Mouse (Mus musculus) intestine, embryonic 16.5 days (tissue): ENCODE measurements around the gene Ugcg. TPM values are rescaled to one million over a fixed set of nuclear protein-coding genes. Genes with fewer than 3 reads are reported as not detected.
A peak's percentile ranks its signal among the peaks of the same experiment; 100 is the strongest.

ENCODE experiments used
- ATAC-seq: fragments of 200-750 bp; cut with Nextera tagmentation; 2 replicates; pipeline ENCODE4 v1.8.0; 2017; ENCODE audit warnings: moderate TSS enrichment, moderate library complexity
- H3K27ac ChIP-seq: fragments of 300-500 bp; sonication (generic); 2 replicates; pipeline ENCODE4 v1.5.1; 2014; ENCODE audit warnings: mild to moderate bottlenecking, low read length
- H3K27me3 ChIP-seq: fragments of 300-500 bp; sonication (generic); replicated peaks from 2 replicates; pipeline ENCODE4 v1.6.1; 2014; ENCODE audit warnings: low read length, control low read depth, mixed read lengths; ENCODE audit not compliant: control insufficient read depth, insufficient read depth
- H3K36me3 ChIP-seq: fragments of 300-500 bp; sonication (generic); 2 replicates; pipeline ENCODE4 v1.6.1; 2014; ENCODE audit warnings: low read length, control low read depth; ENCODE audit not compliant: control insufficient read depth, insufficient read depth
- H3K4me1 ChIP-seq: fragments of 300-500 bp; sonication (generic); 2 replicates; pipeline ENCODE4 v1.6.1; 2014; ENCODE audit warnings: low read length, control low read depth, mixed read lengths; ENCODE audit not compliant: control insufficient read depth, insufficient read depth
- H3K4me2 ChIP-seq: fragments of 300-500 bp; sonication (generic); 2 replicates; pipeline ENCODE4 v1.6.1; 2014; ENCODE audit warnings: low read depth, low read length, control low read depth
- H3K4me3 ChIP-seq: fragments of 300-500 bp; sonication (generic); 2 replicates; pipeline ENCODE4 v1.5.1; 2014; ENCODE audit warnings: mild to moderate bottlenecking, low read length
- H3K9ac ChIP-seq: fragments of 300-500 bp; sonication (generic); 2 replicates; pipeline ENCODE4 v1.6.1; 2014; ENCODE audit warnings: low read depth, low read length
- H3K9me3 ChIP-seq: fragments of 300-500 bp; sonication (generic); 2 replicates; pipeline ENCODE4 v1.6.1; 2016; ENCODE audit warnings: low read length, control low read depth; ENCODE audit not compliant: control insufficient read depth
- WGBS: fragments of 180-500 bp; shearing (Covaris S2); extraction: QIAGEN DNeasy Blood & Tissue Kit; methylation state at CpG from one replicate; pipeline ENCODE4 v1.1.7; 2014; 5-methylcytosine and 5-hydroxymethylcytosine counted together
- polyA plus RNA-seq: library from polyadenylated mRNA; unstranded; fragments of >200 nt; fragmentation: Nextera tagmentation; extraction: Ambion mirVana; gene quantifications from 2 replicates; pipeline ENCODE4 v1.2.1, GENCODE M21; 2015

Gene Ugcg
- polyA plus RNA-seq, 1 experiment from 2014 or later, result 6.9 TPM

DNA sequence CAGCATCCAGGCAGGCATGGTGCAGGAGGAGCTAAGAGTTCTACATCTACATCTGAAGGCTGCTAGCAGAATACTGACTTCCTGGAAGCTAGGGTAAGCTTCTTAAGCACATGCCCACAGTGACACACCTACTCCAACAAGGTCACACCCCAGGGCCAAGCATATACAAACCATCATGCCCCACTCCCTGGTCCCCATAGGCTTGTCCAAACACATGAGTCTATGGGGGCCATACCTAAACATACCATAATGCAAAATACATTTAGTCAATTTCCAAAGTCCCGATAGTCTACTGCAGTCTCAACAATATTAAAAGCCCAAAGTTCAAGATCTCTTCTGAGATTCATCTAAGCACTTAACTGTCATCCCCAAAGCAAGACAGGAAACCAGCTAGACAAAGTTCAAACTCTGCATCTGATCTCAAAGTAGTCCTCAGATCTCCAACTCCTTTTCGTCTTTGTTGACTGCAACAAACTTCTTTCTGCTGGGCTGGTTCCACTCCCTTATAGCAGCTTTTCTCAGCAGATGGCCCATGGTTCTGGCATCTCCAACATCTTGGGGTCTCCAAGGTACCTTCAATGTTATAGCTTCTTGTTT lies 21.7 kb upstream of the Ugcg start:
- no peaks in the 10 kb centered on the region for H3K9me3 ChIP-seq
- no peaks in the 10 kb centered on the region for H3K4me1 ChIP-seq
- no peak overlapping the region for H3K4me2 ChIP-seq
- H3K4me3 ChIP-seq, result no peak overlapping the region
- no peaks in the 10 kb centered on the region for H3K36me3 ChIP-seq
- no peak overlapping the region for H3K9ac ChIP-seq
- WGBS, result 93% methylated on average over 2 of the region's 2 CpGs
- ATAC-seq, result no peak
- H3K27ac ChIP-seq, result no peak overlapping the region
- no peaks in the 10 kb centered on the region for H3K27me3 ChIP-seq

DNA sequence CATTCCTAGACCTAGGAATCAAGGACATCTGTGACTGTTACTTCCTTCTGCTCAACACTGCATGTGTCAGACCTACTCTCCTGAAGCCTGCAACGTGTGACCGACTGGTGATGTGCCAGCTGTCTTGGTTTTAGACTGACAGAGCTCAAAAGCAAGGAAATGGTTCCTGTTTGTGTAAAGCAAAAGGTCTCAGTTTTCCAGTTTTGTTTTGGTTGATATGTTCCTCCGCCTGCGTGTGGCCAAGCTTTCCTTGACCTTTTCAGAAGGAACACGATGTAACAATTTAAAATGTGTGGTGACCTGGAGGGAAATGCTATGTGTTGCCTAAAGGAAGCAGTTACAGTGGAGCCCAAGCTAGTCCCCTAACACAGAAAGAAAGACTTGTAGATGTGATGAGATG lies 19.1 kb upstream of the Ugcg start:
- Histone ChIP-seq H3K36me3 (no peaks in the 10 kb centered on the region), H3K4me3 (no peak overlapping the region), H3K4me1 (no peaks in the 10 kb centered on the region), H3K9me3 (no peaks in the 10 kb centered on the region), H3K9ac (no peak overlapping the region), H3K27ac (no peak overlapping the region), H3K27me3 (no peaks in the 10 kb centered on the region), H3K4me2 (no peak overlapping the region)
- WGBS, result 84% methylated on average over 5 of the region's 5 CpGs
- ATAC-seq, result no peak

DNA sequence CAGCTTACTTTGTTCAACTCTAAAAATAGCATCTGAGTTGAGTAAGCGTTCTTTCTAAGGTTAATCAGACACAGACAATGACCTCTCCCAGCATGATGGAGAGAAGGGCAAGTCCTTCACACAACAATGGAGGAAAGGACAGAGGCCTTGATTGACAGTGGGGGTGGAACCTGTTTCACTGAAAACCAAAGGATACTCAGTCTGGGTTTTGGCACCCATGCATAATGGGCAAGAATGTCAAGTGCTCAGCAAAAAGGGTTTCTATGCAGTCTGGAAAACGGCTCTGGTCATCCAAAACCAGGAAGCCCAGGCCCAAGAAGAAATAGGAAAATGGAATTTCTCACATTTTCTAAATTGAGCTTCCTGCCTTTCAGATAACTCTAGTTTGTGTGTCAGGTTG lies 16.4 kb upstream of the Ugcg start:
- Histone ChIP-seq H3K4me3 (no peak overlapping the region), H3K9me3 (no peaks in the 10 kb centered on the region), H3K36me3 (no peaks in the 10 kb centered on the region), H3K27me3 (no peaks in the 10 kb centered on the region), H3K27ac (no peak overlapping the region), H3K9ac (no peak overlapping the region), H3K4me1 (no peaks in the 10 kb centered on the region), H3K4me2 (no peak overlapping the region)
- 74% methylated on average over 2 of the region's 2 CpGs for WGBS
- no peak for ATAC-seq

DNA sequence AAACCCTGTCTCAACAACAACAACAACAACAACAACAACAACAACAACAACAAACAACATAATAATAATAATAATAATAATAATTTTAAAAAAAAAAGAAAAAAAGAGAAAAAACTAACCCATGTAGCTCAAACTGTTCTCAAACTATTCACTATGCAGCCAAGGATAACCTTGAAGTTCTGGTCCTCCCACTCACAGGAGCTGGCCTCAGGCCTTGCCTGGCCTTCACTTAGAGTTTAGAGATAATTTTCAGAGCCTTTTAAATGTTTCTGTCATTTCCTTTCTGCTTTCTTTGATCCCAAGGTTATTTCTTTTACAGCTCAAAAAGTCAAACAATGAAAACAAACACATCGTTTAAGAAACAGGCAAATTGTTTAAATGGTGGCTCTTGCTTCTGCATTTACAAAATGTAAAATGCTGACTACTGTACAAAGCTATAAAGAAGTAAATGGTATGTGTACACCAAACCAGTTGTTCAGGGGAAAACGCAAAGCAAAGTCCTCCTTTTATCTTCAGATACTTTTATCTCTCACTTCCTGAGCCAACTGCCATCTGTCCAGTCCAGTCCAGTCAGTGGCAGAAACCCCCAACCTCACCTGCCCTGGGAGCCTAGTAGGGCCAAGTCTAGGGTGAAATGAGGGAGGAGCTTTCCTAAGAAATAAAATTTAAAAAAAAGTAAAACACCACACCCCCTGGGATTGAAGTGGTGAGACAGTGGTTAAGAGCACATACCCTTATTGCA lies 15.7 kb upstream of the Ugcg start:
- H3K4me3 ChIP-seq, result no peak overlapping the region
- H3K4me2 ChIP-seq, result no peak overlapping the region
- no peak overlapping the region for H3K27ac ChIP-seq
- no peak overlapping the region for H3K9ac ChIP-seq
- H3K36me3 ChIP-seq, result no peaks in the 10 kb centered on the region
- H3K4me1 ChIP-seq, result no peaks in the 10 kb centered on the region
- no peaks in the 10 kb centered on the region for H3K9me3 ChIP-seq
- ATAC-seq, result peak; percentile 88
- no peaks in the 10 kb centered on the region for H3K27me3 ChIP-seq
- 43% methylated on average over 2 of the region's 2 CpGs for WGBS

DNA sequence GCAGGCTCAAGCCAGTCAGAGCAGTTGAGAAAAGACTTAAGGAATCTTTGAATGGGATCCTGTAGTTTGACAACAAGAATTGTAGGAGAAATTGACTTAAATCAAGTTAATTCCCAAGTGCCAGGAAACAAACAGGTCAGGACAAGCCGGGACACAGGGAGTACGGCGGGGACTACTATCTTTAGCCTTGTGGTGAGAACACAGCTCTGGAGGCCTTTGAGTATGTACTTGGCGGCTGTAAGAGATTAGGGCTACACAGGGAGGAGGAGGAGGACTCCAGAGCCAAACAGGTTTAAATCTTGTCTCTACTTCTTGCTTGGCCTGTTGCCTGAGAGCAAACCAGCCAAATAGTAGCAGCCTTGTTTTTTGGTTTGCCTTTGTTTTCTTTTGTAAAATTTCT lies 14.1 kb upstream of the Ugcg start:
- ATAC-seq, result peak; percentile 72; the same call in 1 of the 2 replicates

DNA sequence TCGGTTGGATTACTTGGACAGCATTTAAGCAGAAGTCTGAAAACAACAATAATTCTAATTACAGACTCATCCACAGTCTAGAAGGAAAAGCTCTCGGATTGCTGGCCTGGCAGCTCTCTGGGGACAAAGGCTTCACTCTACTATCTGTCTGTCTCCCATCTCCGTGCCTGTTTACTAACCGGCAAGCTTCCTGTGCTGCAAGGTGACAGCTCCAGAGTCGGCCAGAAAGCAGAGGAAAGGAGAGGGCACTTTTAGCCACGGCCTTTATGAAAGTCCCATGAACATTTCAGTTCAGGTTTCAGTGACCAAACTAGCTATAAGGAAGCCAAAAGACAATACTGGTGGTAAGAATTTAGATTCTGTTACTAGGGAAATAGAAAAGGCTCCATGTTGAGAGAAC lies 13.1 kb upstream of the Ugcg start:
- no peaks in the 10 kb centered on the region for H3K4me1 ChIP-seq
- H3K9me3 ChIP-seq, result no peaks in the 10 kb centered on the region
- H3K4me2 ChIP-seq, result no peak overlapping the region
- no peak overlapping the region for H3K27ac ChIP-seq
- no peak overlapping the region for H3K4me3 ChIP-seq
- no peak for ATAC-seq
- no peak overlapping the region for H3K9ac ChIP-seq
- WGBS, result 38% methylated on average over 6 of the region's 6 CpGs
- H3K36me3 ChIP-seq, result no peaks in the 10 kb centered on the region
- H3K27me3 ChIP-seq, result no peaks in the 10 kb centered on the region

More for the DNA sequence above, 14.1 kb upstream of the Ugcg start:
- Histone ChIP-seq H3K4me1 (no peaks in the 10 kb centered on the region), H3K9ac (no peak overlapping the region), H3K36me3 (no peaks in the 10 kb centered on the region), H3K9me3 (no peaks in the 10 kb centered on the region), H3K4me2 (no peak overlapping the region), H3K27ac (no peak overlapping the region), H3K4me3 (no peak overlapping the region), H3K27me3 (no peaks in the 10 kb centered on the region)
- WGBS, result 51% methylated on average over 4 of the region's 4 CpGs

DNA sequence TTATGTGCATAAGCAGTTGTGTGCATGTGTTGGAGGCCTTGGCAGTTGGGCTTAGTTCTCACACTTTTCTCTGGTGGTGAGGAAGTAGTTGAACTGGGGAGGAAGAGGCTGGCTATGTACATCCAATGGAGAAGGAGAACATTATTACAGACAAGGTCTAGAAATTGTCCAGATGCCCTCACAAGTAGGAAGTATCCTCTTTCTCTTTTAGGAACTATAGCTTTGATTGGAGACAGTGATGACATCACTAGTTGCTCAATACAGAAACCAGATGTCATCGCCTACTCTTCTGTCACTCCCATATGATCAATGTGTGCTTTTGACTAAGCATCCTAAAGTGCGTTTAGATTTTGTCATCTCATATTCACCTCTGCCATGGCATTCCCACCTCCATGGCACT lies 11.5 kb upstream of the Ugcg start:
- Histone ChIP-seq H3K4me1 (no peaks in the 10 kb centered on the region), H3K27me3 (no peaks in the 10 kb centered on the region), H3K9ac (no peak overlapping the region), H3K4me2 (no peak overlapping the region), H3K27ac (no peak overlapping the region), H3K9me3 (no peaks in the 10 kb centered on the region), H3K36me3 (no peaks in the 10 kb centered on the region), H3K4me3 (no peak overlapping the region)
- 84% methylated on average over 2 of the region's 2 CpGs for WGBS
- ATAC-seq, result no peak

DNA sequence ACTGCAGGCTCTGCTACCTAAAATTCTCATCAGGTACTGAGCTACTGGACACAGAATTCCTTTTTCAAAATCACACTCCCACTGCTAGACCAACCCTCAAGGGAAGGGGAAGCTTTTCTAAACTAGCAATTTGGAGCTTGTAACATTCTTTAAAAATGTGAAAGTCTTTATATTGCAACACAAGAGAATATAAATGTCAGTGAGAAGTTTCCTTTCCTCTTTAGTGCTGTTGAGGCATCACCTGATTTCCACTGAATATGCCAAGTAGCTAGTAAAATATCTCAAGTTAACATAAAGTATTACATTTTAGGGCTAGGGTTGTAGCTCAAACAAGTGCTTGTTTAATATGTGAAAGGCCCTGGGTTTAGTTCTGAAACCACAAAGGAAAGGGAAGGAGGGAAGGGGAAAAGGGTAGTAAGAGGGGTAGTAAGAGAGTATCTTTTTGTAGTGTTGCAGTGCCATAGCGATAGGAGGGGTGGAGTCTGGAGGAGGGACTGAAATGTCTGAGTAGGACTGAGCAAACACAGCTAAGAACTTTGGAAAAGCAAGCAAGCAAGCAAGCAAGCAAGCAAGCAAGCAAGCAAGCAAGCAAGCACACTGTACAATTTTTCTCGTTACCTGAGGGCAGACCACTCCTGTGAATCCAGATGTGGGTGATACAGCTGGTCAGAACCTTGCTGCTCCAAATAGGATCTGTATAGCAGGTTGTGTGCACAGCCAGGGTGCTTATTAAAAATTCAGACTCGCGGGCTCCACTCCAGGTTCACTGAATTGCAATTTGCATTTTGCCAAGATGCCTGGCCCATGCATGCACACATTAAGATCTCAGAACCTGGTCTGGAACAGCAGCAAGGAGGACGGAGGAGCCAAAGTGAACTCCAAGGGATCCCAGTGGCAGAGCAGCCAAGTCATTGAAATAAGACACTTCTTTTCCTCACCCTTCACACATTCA lies 7.5 kb upstream of the Ugcg start:
- H3K27ac ChIP-seq, result no peak overlapping the region
- H3K4me1 ChIP-seq, result no peaks in the 10 kb centered on the region
- no peaks in the 10 kb centered on the region for H3K27me3 ChIP-seq
- H3K4me2 ChIP-seq, result no peak overlapping the region
- H3K4me3 ChIP-seq, result no peak overlapping the region
- ATAC-seq, result no peak
- 56% methylated on average over 5 of the region's 5 CpGs for WGBS
- H3K9ac ChIP-seq, result no peak overlapping the region
- H3K36me3 ChIP-seq, result no peaks in the 10 kb centered on the region
- H3K9me3 ChIP-seq, result no peaks in the 10 kb centered on the region

DNA sequence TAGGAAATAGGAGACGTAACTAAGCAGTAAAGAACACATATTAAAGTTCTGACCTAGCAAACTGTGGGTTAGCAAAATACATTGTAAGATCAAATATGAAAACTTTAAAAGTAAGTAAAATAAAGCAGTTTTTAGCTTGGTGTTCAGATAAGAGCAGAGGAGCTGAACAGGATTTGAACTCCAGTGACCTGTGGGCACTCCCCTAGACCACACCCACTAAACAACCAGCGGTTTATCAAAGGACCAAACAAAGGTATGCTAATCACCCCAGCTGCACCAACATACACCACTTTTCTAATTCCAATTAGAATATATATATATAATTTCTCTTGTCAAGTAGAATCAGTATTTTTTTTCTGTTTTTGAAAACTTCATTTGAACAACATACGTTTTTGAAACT lies 3.4 kb upstream of the Ugcg start:
- Histone ChIP-seq H3K9me3 (no peaks in the 10 kb centered on the region), H3K27ac (no peak overlapping the region), H3K4me2 (no peak overlapping the region), H3K9ac (no peak overlapping the region), H3K4me3 (no peak overlapping the region), H3K36me3 (no peaks in the 10 kb centered on the region), H3K27me3 (no peaks in the 10 kb centered on the region), H3K4me1 (no peaks in the 10 kb centered on the region)
- no peak for ATAC-seq
- 61% methylated on average over 3 of the region's 3 CpGs for WGBS
